Mouse (Mus musculus): Measurements from ENCODE around the gene H2-Q1. TPM values are rescaled to one million over a fixed set of nuclear protein-coding genes. Genes with fewer than 3 reads are reported as not detected.

H2-Q1 gene
- polyA plus RNA-seq, 1 experiment from 2014 or later: not detected

DNA sequence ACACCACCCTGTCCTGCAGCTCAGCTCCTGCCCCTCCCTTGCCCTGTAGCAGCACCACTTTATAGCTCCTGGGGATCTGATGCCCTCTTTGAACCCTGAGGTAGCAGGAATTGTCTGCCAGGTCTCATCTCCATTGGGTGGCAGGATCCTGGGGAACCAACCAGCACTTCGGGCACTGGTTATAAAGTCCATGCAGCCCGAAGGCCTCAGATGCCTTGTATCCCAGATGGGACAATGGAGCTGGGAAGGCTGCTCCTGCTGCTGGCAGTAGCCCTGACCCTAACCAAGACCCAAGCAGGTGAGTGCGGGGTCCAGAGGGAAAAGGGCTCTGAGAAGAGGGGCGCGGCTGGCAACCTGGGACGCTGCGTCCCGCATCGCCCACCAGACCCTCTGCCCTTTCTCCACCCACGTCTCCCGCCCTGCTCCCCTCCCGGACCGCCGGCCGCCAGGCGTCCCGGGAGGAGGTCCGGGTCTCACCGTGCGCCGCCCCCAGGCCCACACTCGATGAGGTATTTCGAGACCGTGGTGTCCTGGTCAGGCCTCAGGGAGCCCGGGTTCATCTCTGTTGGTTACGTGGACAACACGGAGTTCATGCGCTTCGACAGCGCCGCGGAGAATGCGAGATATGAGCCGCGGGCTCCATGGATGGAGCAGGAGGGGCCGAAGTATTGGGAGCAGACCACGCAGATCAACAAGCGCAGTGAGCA is 38.7 kb downstream of the H2-Q1 start:
- Histone ChIP-seq H3K4me3 (replicated peaks; ENCODE audit: low read depth, low read length) (peak overlapping the region; percentile 32), H3K9ac (ENCODE audit: low read depth, low read length) (no peak overlapping the region), H3K27ac (no peak overlapping the region), H3K9me3 (replicated peaks; ENCODE audit: low read length) (0 out of 2 replicates have a peak, but pooled peaks cover 3% of the 10 kb centered on the region), H3K27me3 (ENCODE audit: insufficient read depth, low read length) (no peaks in the 10 kb centered on the region), H3K4me2 (ENCODE audit: low read length) (peak overlapping the region; percentile 61), H3K4me1 (replicated peaks; ENCODE audit: insufficient read depth, low read length) (no peaks in the 10 kb centered on the region), H3K36me3 (ENCODE audit: insufficient read depth, low read length) (no peaks in the 10 kb centered on the region)
- 0 out of 2 replicates have a peak, but pooled peaks have one; percentile 13 for ATAC-seq (replicated peaks; ENCODE audit: low FRiP score, low read depth)
- TF ChIP-seq CTCF (IDR thresholded peaks at IDR 0.05; ENCODE audit: low read depth): no peak
- DNase-seq (ENCODE audit: low spot score): peak; percentile 27
- WGBS: 7% methylated on average over 38 of the region's 38 CpGs

DNA sequence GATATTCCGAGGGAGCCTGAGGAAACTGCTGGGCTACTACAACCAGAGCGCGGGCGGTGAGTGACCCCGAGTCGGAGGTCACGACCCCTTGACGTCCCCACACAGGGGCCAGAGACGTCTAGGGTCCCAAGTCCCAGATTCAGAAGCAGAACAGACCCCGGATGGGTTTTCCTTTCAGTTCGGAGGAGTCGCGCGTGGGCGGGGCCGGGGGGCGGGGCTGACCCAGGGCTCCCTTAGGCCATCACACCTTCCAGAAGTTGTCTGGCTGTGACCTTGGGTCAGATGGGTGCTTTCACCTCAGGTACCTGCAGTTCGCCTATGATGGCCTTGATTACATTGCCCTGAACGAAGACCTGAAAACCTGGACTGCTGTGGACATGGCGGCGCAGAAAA is 39.3 kb downstream of the H2-Q1 start:
- 22% methylated on average over 21 of the region's 21 CpGs for WGBS
- no peak overlapping the region for H3K9ac ChIP-seq (ENCODE audit: low read depth, low read length)
- H3K4me1 ChIP-seq (replicated peaks; ENCODE audit: insufficient read depth, low read length): no peaks in the 10 kb centered on the region
- no peaks in the 10 kb centered on the region for H3K36me3 ChIP-seq (ENCODE audit: insufficient read depth, low read length)
- peak overlapping the region; percentile 32 for H3K4me3 ChIP-seq (replicated peaks; ENCODE audit: low read depth, low read length)
- no peak for TF ChIP-seq CTCF (IDR thresholded peaks at IDR 0.05; ENCODE audit: low read depth)
- H3K4me2 ChIP-seq (ENCODE audit: low read length): peak overlapping the region; percentile 61
- 0 out of 2 replicates have a peak, but pooled peaks cover 3% of the 10 kb centered on the region for H3K9me3 ChIP-seq (replicated peaks; ENCODE audit: low read length)
- DNase-seq (ENCODE audit: low spot score) (no peak), ATAC-seq (replicated peaks; ENCODE audit: low FRiP score, low read depth) (peak; percentile 49; the same call in 1 of the 2 replicates)
- H3K27ac ChIP-seq: no peak overlapping the region
- no peaks in the 10 kb centered on the region for H3K27me3 ChIP-seq (ENCODE audit: insufficient read depth, low read length)

Other genes starting within 250 kb of the H2-Q1 start
- 1.3 and 1.6 TPM in 2 replicates for gene Ly6g6e, start 243.5 kb upstream of the H2-Q1 start, polyA plus RNA-seq (2015; fragmentation: Nextera tagmentation; extraction: Ambion mirVana)
- gene Ly6g6d, start 242.3 kb upstream of the H2-Q1 start, polyA plus RNA-seq (2015; fragmentation: Nextera tagmentation; extraction: Ambion mirVana): 7.6 and 7.8 TPM in 2 replicates
- gene Ly6g6f, start 234.8 kb upstream of the H2-Q1 start, polyA plus RNA-seq (2015; fragmentation: Nextera tagmentation; extraction: Ambion mirVana): not detected in 2 replicates
- gene Abhd16a, start 231.1 kb upstream of the H2-Q1 start, polyA plus RNA-seq (2015; fragmentation: Nextera tagmentation; extraction: Ambion mirVana): 109 and 113 TPM in 2 replicates
- gene Ly6g5c, start 212.1 kb upstream of the H2-Q1 start, polyA plus RNA-seq (2015; fragmentation: Nextera tagmentation; extraction: Ambion mirVana): not detected in 2 replicates
- 0.69 and 1.1 TPM in 2 replicates for gene Ly6g5b, start 205.0 kb upstream of the H2-Q1 start, polyA plus RNA-seq (2015; fragmentation: Nextera tagmentation; extraction: Ambion mirVana)
- 14.6 and 15.2 TPM in 2 replicates for gene Gpank1, start 198.9 kb upstream of the H2-Q1 start, polyA plus RNA-seq (2015; fragmentation: Nextera tagmentation; extraction: Ambion mirVana)
- 300 and 312 TPM in 2 replicates for gene Csnk2b, start 198.4 kb upstream of the H2-Q1 start, polyA plus RNA-seq (2015; fragmentation: Nextera tagmentation; extraction: Ambion mirVana)
- 10.5 and 11.9 TPM in 2 replicates for gene D17H6S53E, start 194.0 kb upstream of the H2-Q1 start, polyA plus RNA-seq (2015; fragmentation: Nextera tagmentation; extraction: Ambion mirVana)
- 59.6 and 64.2 TPM in 2 replicates for gene Apom, start 188.4 kb upstream of the H2-Q1 start, polyA plus RNA-seq (2015; fragmentation: Nextera tagmentation; extraction: Ambion mirVana)
- 46.0 and 50.2 TPM in 2 replicates for gene Bag6, start 185.2 kb upstream of the H2-Q1 start, polyA plus RNA-seq (2015; fragmentation: Nextera tagmentation; extraction: Ambion mirVana)
- gene Prrc2a, start 155.5 kb upstream of the H2-Q1 start, polyA plus RNA-seq (2015; fragmentation: Nextera tagmentation; extraction: Ambion mirVana): 79.2 and 94.5 TPM in 2 replicates
- 13.1 and 14.8 TPM in 2 replicates for gene Aif1, start 144.3 kb upstream of the H2-Q1 start, polyA plus RNA-seq (2015; fragmentation: Nextera tagmentation; extraction: Ambion mirVana)
- gene Lst1, start 132.0 kb upstream of the H2-Q1 start, polyA plus RNA-seq (2015; fragmentation: Nextera tagmentation; extraction: Ambion mirVana): 11.4 and 15.0 TPM in 2 replicates
- 0.98 and 1.0 TPM in 2 replicates for gene Ltb, start 126.0 kb upstream of the H2-Q1 start, polyA plus RNA-seq (2015; fragmentation: Nextera tagmentation; extraction: Ambion mirVana)
- 0.19 and 0.25 TPM in 2 replicates for gene Tnf, start 118.4 kb upstream of the H2-Q1 start, polyA plus RNA-seq (2015; fragmentation: Nextera tagmentation; extraction: Ambion mirVana)
- gene Lta, start 115.1 kb upstream of the H2-Q1 start, polyA plus RNA-seq (2015; fragmentation: Nextera tagmentation; extraction: Ambion mirVana): 0.15 TPM in 1 of 2 replicates, not detected in the other
- 0.25 and 0.29 TPM in 2 replicates for gene Gm16181, start 99.6 kb upstream of the H2-Q1 start, polyA plus RNA-seq (2015; fragmentation: Nextera tagmentation; extraction: Ambion mirVana)
- gene Atp6v1g2, start 86.7 kb upstream of the H2-Q1 start, polyA plus RNA-seq (2015; fragmentation: Nextera tagmentation; extraction: Ambion mirVana): 6.6 and 6.7 TPM in 2 replicates
- gene Nfkbil1, start 84.6 kb upstream of the H2-Q1 start, polyA plus RNA-seq (2015; fragmentation: Nextera tagmentation; extraction: Ambion mirVana): 11.7 and 14.5 TPM in 2 replicates
- gene Ddx39b, start 78.7 kb upstream of the H2-Q1 start, polyA plus RNA-seq (2015; fragmentation: Nextera tagmentation; extraction: Ambion mirVana): 303 and 329 TPM in 2 replicates
- 111 and 125 TPM in 2 replicates for gene H2-D1, start 57.7 kb upstream of the H2-Q1 start, polyA plus RNA-seq (2015; fragmentation: Nextera tagmentation; extraction: Ambion mirVana)
- 4.6 and 6.1 TPM in 2 replicates for gene H2-Q2, start 21.8 kb downstream of the H2-Q1 start, polyA plus RNA-seq (2015; fragmentation: Nextera tagmentation; extraction: Ambion mirVana)
- gene H2-Q4, start 59.2 kb downstream of the H2-Q1 start, polyA plus RNA-seq (2015; fragmentation: Nextera tagmentation; extraction: Ambion mirVana): 6.1 and 6.8 TPM in 2 replicates
- gene H2-Q6, start 104.4 kb downstream of the H2-Q1 start, polyA plus RNA-seq (2015; fragmentation: Nextera tagmentation; extraction: Ambion mirVana): 7.0 and 7.2 TPM in 2 replicates
- 15.4 and 15.6 TPM in 2 replicates for gene H2-Q7, start 118.8 kb downstream of the H2-Q1 start, polyA plus RNA-seq (2015; fragmentation: Nextera tagmentation; extraction: Ambion mirVana)
- 1.1 and 1.4 TPM in 2 replicates for gene H2-Q10, start 149.7 kb downstream of the H2-Q1 start, polyA plus RNA-seq (2015; fragmentation: Nextera tagmentation; extraction: Ambion mirVana)
- gene Pou5f1, start 185.6 kb downstream of the H2-Q1 start, polyA plus RNA-seq (2015; fragmentation: Nextera tagmentation; extraction: Ambion mirVana): not detected in 2 replicates
- gene Tcf19, start 196.4 kb downstream of the H2-Q1 start, polyA plus RNA-seq (2015; fragmentation: Nextera tagmentation; extraction: Ambion mirVana): 35.5 and 44.5 TPM in 2 replicates
- gene Cchcr1, start 196.7 kb downstream of the H2-Q1 start, polyA plus RNA-seq (2015; fragmentation: Nextera tagmentation; extraction: Ambion mirVana): 8.2 and 9.1 TPM in 2 replicates
- 0.14 and 0.17 TPM in 2 replicates for gene Psors1c2, start 212.8 kb downstream of the H2-Q1 start, polyA plus RNA-seq (2015; fragmentation: Nextera tagmentation; extraction: Ambion mirVana)
- gene Cdsn, start 231.7 kb downstream of the H2-Q1 start, polyA plus RNA-seq (2015; fragmentation: Nextera tagmentation; extraction: Ambion mirVana): 0.13 and 0.18 TPM in 2 replicates
- not detected in 2 replicates for gene 2300002M23Rik, start 247.0 kb downstream of the H2-Q1 start, polyA plus RNA-seq (2015; fragmentation: Nextera tagmentation; extraction: Ambion mirVana)